Mouse (Mus musculus) forebrain, embryonic 16.5 days (tissue): ENCODE results near the gene C1qtnf6. TPM values are rescaled to one million over a fixed set of nuclear protein-coding genes. Genes with fewer than 3 reads are reported as not detected.

Experiments used
- ATAC-seq: fragments of 200-750 bp; cut with Nextera tagmentation; 2 replicates; pipeline ENCODE4 v1.8.0; 2017; ENCODE audit warnings: mild to moderate bottlenecking, moderate library complexity
- H3K27ac ChIP-seq: fragments of 300-500 bp; sonication (generic); 2 replicates; pipeline ENCODE4 v1.5.1; 2014; ENCODE audit warnings: low read length, control low read depth
- H3K27me3 ChIP-seq: fragments of 300-500 bp; sonication (generic); replicated peaks from 2 replicates; pipeline ENCODE4 v1.6.1; 2014; ENCODE audit warnings: low read length; ENCODE audit not compliant: control insufficient read depth, insufficient read depth
- H3K36me3 ChIP-seq: fragments of 300-500 bp; sonication (generic); 2 replicates; pipeline ENCODE4 v1.6.1; 2014; ENCODE audit not compliant: control insufficient read depth, insufficient read depth
- H3K4me1 ChIP-seq: fragments of 300-500 bp; sonication (generic); replicated peaks from 2 replicates; pipeline ENCODE4 v1.6.1; 2014; ENCODE audit warnings: low read length; ENCODE audit not compliant: control insufficient read depth, insufficient read depth
- H3K4me2 ChIP-seq: fragments of 300-500 bp; sonication (generic); 2 replicates; pipeline ENCODE4 v1.6.1; 2014; ENCODE audit warnings: mild to moderate bottlenecking, low read length, control low read depth
- H3K4me3 ChIP-seq: fragments of 300-500 bp; sonication (generic); replicated peaks from 2 replicates; pipeline ENCODE4 v1.5.1; 2014; ENCODE audit warnings: mild to moderate bottlenecking, low read length, control low read depth
- H3K9ac ChIP-seq: fragments of 300-500 bp; sonication (generic); replicated peaks from 2 replicates; pipeline ENCODE4 v1.6.1; 2014; ENCODE audit warnings: low read depth, low read length, control low read depth
- H3K9me3 ChIP-seq: fragments of 300-500 bp; sonication (generic); 2 replicates; pipeline ENCODE4 v1.6.1; 2016; ENCODE audit warnings: low read length; ENCODE audit not compliant: control insufficient read depth
- WGBS: fragments of 180-500 bp; shearing (Covaris S2); extraction: QIAGEN DNeasy Blood & Tissue Kit; methylation state at CpG from one replicate; pipeline ENCODE4 v1.1.7; 2014; 5-methylcytosine and 5-hydroxymethylcytosine counted together
- polyA plus RNA-seq: library from polyadenylated mRNA; unstranded; fragments of >200 nt; fragmentation: Nextera tagmentation; extraction: Ambion mirVana; gene quantifications from 2 replicates; pipeline ENCODE4 v1.2.1, GENCODE M21; 2015

Gene C1qtnf6
- polyA plus RNA-seq, 1 experiment from 2014 or later = 5.6 TPM

DNA sequence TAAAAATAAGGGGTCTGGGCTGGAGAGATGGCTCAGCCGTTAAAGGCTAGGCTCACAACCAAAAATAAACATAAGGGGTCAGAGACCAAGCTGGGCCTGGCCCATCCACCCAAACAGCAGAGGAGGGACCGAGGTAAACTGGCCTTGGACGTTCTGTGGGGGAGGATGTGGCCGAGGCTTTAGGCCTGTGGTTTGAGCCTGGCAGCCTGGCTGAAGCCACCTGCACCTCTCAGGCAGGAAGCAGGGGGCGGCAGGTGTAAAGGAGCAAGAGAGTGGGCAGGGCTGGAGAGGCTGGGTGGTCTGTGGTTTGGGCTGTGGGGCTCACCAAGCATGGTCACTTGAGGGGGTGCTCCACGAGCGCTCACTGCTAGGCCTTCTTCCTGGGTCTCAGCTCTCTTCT lies 19.3 kb downstream of the C1qtnf6 start:
- H3K4me2 ChIP-seq = no peak overlapping the region
- no peaks in the 10 kb centered on the region for H3K27me3 ChIP-seq
- WGBS = 88% methylated on average over 7 of the region's 7 CpGs
- no peak overlapping the region for H3K27ac ChIP-seq
- no peak for ATAC-seq
- H3K9me3 ChIP-seq = no peaks in the 10 kb centered on the region
- peaks cover 8% of the 10 kb centered on the region; the same call in 1 of the 2 replicates for H3K4me1 ChIP-seq
- H3K9ac ChIP-seq = no peak overlapping the region
- H3K36me3 ChIP-seq = no peaks in the 10 kb centered on the region
- H3K4me3 ChIP-seq = no peak overlapping the region

- Histone ChIP-seq H3K27ac (no peak overlapping the region), H3K27me3 (no peaks in the 10 kb centered on the region), H3K4me1 (peaks cover 8% of the 10 kb centered on the region; the same call in 1 of the 2 replicates), H3K4me3 (no peak overlapping the region), H3K9ac (no peak overlapping the region), H3K4me2 (no peak overlapping the region), H3K36me3 (no peaks in the 10 kb centered on the region), H3K9me3 (no peaks in the 10 kb centered on the region)
- 88% methylated on average over 6 of the region's 6 CpGs for WGBS
- no peak for ATAC-seq
Measured at GRCm38 (mm10) chr15:78510736-78511135, 20.5 kb downstream of the C1qtnf6 start.

- Histone ChIP-seq H3K9me3 (no peaks in the 10 kb centered on the region), H3K27me3 (no peaks in the 10 kb centered on the region), H3K4me1 (peaks cover 8% of the 10 kb centered on the region; the same call in 1 of the 2 replicates), H3K4me3 (no peak overlapping the region), H3K9ac (no peak overlapping the region), H3K27ac (no peak overlapping the region), H3K36me3 (no peaks in the 10 kb centered on the region), H3K4me2 (no peak overlapping the region)
- 70% methylated on average over 8 of the region's 8 CpGs for WGBS
- no peak for ATAC-seq
Measured at GRCm38 (mm10) chr15:78510121-78510576, 21.1 kb downstream of the C1qtnf6 start.

DNA sequence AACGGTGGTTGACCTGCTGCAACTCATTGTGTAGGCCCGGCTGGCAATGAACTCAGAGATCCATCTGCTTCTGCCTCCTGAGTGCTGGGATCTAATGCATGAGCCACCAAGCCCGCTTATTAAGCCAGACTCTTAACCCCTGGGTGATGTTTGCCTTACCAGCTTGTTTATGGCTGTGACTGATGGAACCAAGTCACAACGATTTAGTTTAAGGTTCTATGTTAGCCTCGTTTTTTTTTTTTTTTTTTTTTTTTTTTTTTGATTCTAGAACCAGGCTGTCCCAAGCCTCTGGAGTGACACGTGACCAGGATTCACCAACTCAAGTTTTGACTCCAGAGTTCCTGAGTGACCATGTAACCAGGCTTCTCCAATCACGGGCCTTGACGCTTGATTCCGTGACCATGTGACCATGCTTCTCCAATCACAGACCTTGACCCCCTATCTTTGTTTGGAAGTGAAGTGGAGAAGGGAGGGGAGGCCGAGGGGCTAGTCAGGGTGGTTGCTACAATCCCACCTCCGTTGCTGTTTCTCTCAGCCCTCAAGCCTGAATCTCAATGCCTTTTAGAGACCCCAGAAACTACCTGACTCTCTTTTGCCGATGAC lies 21.8 kb downstream of the C1qtnf6 start:
- no peaks in the 10 kb centered on the region for H3K36me3 ChIP-seq
- no peak overlapping the region for H3K27ac ChIP-seq
- peaks cover 6% of the 10 kb centered on the region for H3K9me3 ChIP-seq
- 0 out of 2 replicates have a peak, but pooled peaks cover 3% of the 10 kb centered on the region for H3K4me1 ChIP-seq
- H3K4me3 ChIP-seq = no peak overlapping the region
- WGBS = 50% methylated on average over 12 of the region's 12 CpGs
- no peaks in the 10 kb centered on the region for H3K27me3 ChIP-seq
- ATAC-seq = no peak
- no peak overlapping the region for H3K4me2 ChIP-seq
- H3K9ac ChIP-seq = no peak overlapping the region

DNA sequence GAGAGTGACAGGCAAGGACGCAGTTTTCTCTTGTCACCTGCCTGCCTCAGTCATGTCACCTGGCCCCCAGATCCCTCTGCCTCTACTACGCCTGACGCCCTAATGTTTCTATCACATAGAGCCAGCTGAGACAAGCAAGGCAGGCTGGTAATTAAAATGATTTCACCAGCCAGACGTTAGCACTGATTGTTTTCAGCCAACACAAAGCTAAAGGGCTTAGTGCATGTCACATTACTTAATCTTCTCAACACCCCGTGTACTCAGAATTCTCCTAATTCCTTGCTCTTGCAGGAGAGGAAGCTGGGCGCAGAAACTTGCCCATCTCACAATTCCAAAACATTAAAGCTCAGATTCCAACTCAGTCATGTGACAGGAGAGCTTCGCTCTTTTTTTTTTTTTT lies 22.8 kb downstream of the C1qtnf6 start:
- H3K4me1 ChIP-seq = 0 out of 2 replicates have a peak, but pooled peaks cover 3% of the 10 kb centered on the region
- ATAC-seq = no peak
- no peak overlapping the region for H3K4me3 ChIP-seq
- H3K36me3 ChIP-seq = no peaks in the 10 kb centered on the region
- no peaks in the 10 kb centered on the region for H3K27me3 ChIP-seq
- H3K9me3 ChIP-seq = peaks cover 6% of the 10 kb centered on the region
- H3K27ac ChIP-seq = no peak overlapping the region
- 46% methylated on average over 7 of the region's 7 CpGs for WGBS
- no peak overlapping the region for H3K9ac ChIP-seq
- no peak overlapping the region for H3K4me2 ChIP-seq

DNA sequence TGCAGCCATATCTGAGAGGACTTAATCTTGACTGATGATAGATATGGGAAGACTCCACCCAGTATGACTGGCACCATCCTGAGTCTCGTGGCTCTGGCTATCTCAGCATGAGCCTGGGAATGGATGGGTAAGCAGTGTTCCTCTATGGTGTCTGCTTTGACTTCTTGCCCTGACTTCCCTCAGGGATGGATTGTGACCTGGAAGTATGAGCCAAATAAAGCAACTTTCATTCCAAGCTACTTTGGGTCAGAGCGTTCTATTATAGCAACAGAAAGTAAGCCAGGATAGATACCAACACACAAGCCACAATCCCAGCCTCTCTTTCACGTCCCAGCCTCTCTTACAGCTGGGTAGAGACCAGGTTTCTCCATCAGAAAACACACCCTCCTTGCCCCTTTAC lies 25.7 kb downstream of the C1qtnf6 start:
- no peak overlapping the region for H3K9ac ChIP-seq
- no peaks in the 10 kb centered on the region for H3K36me3 ChIP-seq
- 80% methylated on average over 3 of the region's 3 CpGs for WGBS
- 0 out of 2 replicates have a peak, but pooled peaks cover 3% of the 10 kb centered on the region for H3K4me1 ChIP-seq
- no peaks in the 10 kb centered on the region for H3K27me3 ChIP-seq
- no peak for ATAC-seq
- H3K4me3 ChIP-seq = no peak overlapping the region
- H3K4me2 ChIP-seq = no peak overlapping the region
- no peak overlapping the region for H3K27ac ChIP-seq
- peaks cover 6% of the 10 kb centered on the region for H3K9me3 ChIP-seq

DNA sequence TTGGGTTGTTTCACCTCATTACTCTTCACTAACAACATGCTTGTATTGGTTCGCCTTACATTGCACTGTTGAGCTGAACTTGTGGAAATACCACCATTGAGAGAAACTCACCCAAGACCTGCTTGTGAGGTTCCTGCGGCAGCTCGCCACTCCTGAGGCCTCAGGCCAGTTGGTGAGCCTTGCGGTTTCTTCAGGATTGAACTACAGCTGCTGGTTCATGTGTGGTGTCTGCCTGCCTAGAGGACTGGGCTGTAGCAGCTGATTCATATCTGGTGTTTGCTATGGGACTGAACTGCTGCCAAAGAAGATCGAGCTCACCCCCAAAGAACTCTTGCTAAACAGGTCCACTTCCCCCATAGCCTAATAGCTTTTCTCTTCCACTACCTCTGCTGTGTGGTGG lies 26.4 kb downstream of the C1qtnf6 start:
- no peaks in the 10 kb centered on the region for H3K27me3 ChIP-seq
- H3K4me2 ChIP-seq = no peak overlapping the region
- H3K9ac ChIP-seq = no peak overlapping the region
- H3K4me1 ChIP-seq = 0 out of 2 replicates have a peak, but pooled peaks cover under 1% of the 10 kb centered on the region
- no peak overlapping the region for H3K4me3 ChIP-seq
- H3K27ac ChIP-seq = no peak overlapping the region
- no peak for ATAC-seq
- WGBS = 90% methylated on average over 5 of the region's 5 CpGs
- H3K36me3 ChIP-seq = no peaks in the 10 kb centered on the region
- H3K9me3 ChIP-seq = peaks cover 6% of the 10 kb centered on the region

DNA sequence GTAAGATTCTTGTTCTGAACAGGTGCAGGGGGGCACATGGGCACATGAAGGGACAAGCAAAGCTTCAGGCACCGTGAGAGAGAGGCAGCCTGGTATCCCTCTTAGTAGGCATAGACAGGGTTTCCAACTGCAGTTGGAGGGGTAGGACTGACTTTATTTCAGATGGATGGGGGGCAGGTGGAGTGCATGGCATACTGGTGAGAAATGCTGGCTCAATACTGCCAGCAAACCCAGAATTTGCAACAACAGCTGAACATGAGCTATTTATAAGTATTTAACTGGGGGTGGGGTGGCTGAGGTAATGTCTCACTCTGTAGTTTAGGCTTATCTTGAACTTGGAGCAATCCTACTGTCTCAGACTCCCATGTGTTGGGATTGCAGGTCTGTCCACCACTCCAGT lies 27.2 kb downstream of the C1qtnf6 start:
- 94% methylated on average over 1 of the region's 1 CpGs for WGBS
- H3K9ac ChIP-seq = no peak overlapping the region
- H3K27me3 ChIP-seq = no peaks in the 10 kb centered on the region
- H3K9me3 ChIP-seq = peaks cover 6% of the 10 kb centered on the region
- H3K36me3 ChIP-seq = no peaks in the 10 kb centered on the region
- no peaks in the 10 kb centered on the region for H3K4me1 ChIP-seq
- H3K4me2 ChIP-seq = no peak overlapping the region
- no peak overlapping the region for H3K27ac ChIP-seq
- ATAC-seq = no peak
- H3K4me3 ChIP-seq = no peak overlapping the region

DNA sequence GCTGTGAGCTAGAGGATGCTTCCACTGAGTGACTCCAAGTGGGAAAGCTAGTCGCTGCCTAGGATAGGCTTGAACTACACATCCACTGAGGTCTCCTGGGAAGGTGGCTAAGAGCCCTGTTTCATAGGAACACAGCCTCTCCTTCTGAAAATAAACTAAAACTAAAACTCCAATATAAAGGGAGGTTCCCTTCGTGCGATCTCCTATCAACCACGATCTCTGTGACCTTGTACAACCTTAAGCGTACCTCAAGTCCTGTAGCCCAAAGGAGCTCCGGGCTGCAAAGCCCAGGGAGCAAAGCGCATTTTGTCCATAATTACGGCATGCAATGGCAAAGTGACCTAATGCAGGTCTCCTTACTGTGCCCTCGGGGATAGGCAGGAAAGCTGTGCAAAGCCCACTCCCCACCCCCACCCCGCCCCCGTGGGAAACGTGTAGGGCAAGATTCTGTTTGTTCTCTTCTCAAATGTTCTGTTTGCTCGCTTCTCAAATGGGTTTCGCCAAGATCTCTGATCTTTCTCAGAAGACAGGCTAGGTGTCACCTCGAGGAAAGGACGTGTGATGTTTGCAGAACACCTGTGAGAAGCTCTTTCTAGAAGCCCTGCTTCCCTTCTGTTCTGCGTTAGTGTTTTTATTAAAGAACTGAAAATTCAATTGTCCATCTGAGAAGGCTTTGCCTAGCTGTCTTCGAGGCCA lies 28.6 kb downstream of the C1qtnf6 start:
- Histone ChIP-seq H3K27me3 (no peaks in the 10 kb centered on the region), H3K27ac (no peak overlapping the region), H3K4me3 (no peak overlapping the region), H3K4me1 (no peaks in the 10 kb centered on the region), H3K9ac (no peak overlapping the region), H3K36me3 (no peaks in the 10 kb centered on the region), H3K4me2 (no peak overlapping the region), H3K9me3 (peaks cover 6% of the 10 kb centered on the region)
- 88% methylated on average over 18 of the region's 18 CpGs for WGBS
- ATAC-seq = no peak
